Mouse (Mus musculus) limb, embryonic 10.5 days (tissue): Measurements from ENCODE around the gene Rab11fip4. TPM values are rescaled to one million over a fixed set of nuclear protein-coding genes. Genes with fewer than 3 reads are reported as not detected.
A peak's percentile ranks its signal among the peaks of the same experiment; 100 is the strongest.

Experiments used
- DNase-seq: peaks from one replicate; pipeline ENCODE4 v3.0.0-alpha.2; 2017; ENCODE audit warnings: low spot score
- H3K27ac ChIP-seq: fragments of 300-500 bp; sonication (generic); 2 replicates; pipeline ENCODE4 v1.5.1; 2016; ENCODE audit warnings: mild to moderate bottlenecking
- H3K27me3 ChIP-seq: fragments of 300-500 bp; sonication (generic); 2 replicates; pipeline ENCODE4 v1.6.1; 2016; ENCODE audit warnings: low read depth, mild to moderate bottlenecking; ENCODE audit not compliant: poor library complexity, severe bottlenecking
- H3K36me3 ChIP-seq: fragments of 300-500 bp; sonication (generic); 2 replicates; pipeline ENCODE4 v1.6.1; 2016; ENCODE audit warnings: mild to moderate bottlenecking, moderate library complexity
- H3K4me1 ChIP-seq: fragments of 300-500 bp; sonication (generic); 2 replicates; pipeline ENCODE4 v1.6.1; 2016
- H3K4me3 ChIP-seq: fragments of 300-500 bp; sonication (generic); 2 replicates; pipeline ENCODE4 v1.5.1; 2016; ENCODE audit warnings: mild to moderate bottlenecking, moderate library complexity
- H3K9me3 ChIP-seq: fragments of 300-500 bp; sonication (generic); replicated peaks from 2 replicates; pipeline ENCODE4 v1.6.1; 2016; ENCODE audit warnings: mild to moderate bottlenecking
- WGBS: fragments of 180-500 bp; shearing (Covaris S2); methylation state at CpG from one replicate; pipeline ENCODE4 v1.1.7; 2016; 5-methylcytosine and 5-hydroxymethylcytosine counted together
- polyA plus RNA-seq: library from polyadenylated mRNA; unstranded; fragments of >200 nt; fragmentation: Nextera tagmentation; extraction: Ambion mirVana; gene quantifications from 2 replicates; pipeline ENCODE4 v1.2.1, GENCODE M21; 2016

The Rab11fip4 gene
- polyA plus RNA-seq, 1 experiment from 2014 or later: 13.4 TPM

GRCm38 (mm10) chr11:79714082-79714742, 123.2 kb downstream of the Rab11fip4 start:
- Histone ChIP-seq H3K27me3 (peaks cover 56% of the 10 kb centered on the region), H3K4me1 (peaks cover 39% of the 10 kb centered on the region), H3K27ac (no peak overlapping the region), H3K9me3 (no peaks in the 10 kb centered on the region), H3K36me3 (no peaks in the 10 kb centered on the region), H3K4me3 (no peak overlapping the region)
- no peak for DNase-seq
- WGBS: 88% methylated on average over 13 of the region's 13 CpGs

DNA sequence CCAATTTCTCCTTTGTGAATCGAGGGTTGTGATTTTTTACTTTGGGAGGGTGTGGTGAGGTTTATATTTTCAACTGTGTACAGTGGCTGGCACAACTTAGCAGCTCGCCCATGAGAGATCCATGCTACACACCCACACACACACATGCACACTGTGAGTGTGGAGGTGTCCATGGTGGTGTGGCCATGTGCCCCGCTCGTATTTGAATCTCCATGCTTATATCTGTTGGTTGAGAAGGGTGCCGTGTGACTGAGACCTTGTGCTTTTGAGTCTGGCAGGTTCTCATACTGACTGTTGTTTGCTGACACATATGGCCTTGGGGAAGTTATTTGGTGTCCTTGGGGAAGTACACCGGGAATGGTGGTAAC, 123.7 kb downstream of the Rab11fip4 start:
- no peak for DNase-seq
- Histone ChIP-seq H3K27ac (no peak overlapping the region), H3K9me3 (no peaks in the 10 kb centered on the region), H3K36me3 (no peaks in the 10 kb centered on the region), H3K4me3 (no peak overlapping the region), H3K4me1 (peaks cover 39% of the 10 kb centered on the region), H3K27me3 (peaks cover 51% of the 10 kb centered on the region)
- 92% methylated on average over 6 of the region's 6 CpGs for WGBS

DNA sequence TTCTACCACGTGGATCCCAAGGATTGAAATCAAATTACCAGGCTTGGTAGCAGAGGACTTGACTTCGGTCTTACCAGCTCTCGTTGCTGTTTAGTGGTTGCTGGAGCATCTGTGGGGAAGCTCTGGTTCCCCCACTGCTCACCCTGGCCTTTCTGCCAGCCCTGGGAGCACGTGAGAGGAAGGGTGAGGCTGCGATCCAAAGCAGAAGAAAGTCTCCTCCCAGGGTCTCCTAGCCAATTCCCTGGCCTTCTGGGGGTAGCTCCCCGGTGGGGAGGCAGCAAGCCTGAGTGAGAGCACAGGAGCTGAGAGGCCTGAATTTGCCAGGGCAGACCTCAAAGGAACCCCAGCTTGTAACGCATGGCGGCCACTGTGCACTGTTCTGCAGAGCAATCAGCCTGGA, 124.3 kb downstream of the Rab11fip4 start:
- H3K4me1 ChIP-seq: peaks cover 34% of the 10 kb centered on the region
- no peak overlapping the region for H3K4me3 ChIP-seq
- H3K9me3 ChIP-seq: no peaks in the 10 kb centered on the region
- H3K27me3 ChIP-seq: peaks cover 45% of the 10 kb centered on the region
- H3K36me3 ChIP-seq: no peaks in the 10 kb centered on the region
- 80% methylated on average over 8 of the region's 8 CpGs for WGBS
- no peak for DNase-seq
- H3K27ac ChIP-seq: no peak overlapping the region

GRCm38 (mm10) chr11:79715733-79716452, 124.9 kb downstream of the Rab11fip4 start:
- H3K4me1 ChIP-seq: peaks cover 33% of the 10 kb centered on the region
- WGBS: 88% methylated on average over 6 of the region's 6 CpGs
- DNase-seq: no peak
- no peak overlapping the region for H3K27ac ChIP-seq
- H3K36me3 ChIP-seq: no peaks in the 10 kb centered on the region
- no peak overlapping the region for H3K4me3 ChIP-seq
- peaks cover 39% of the 10 kb centered on the region for H3K27me3 ChIP-seq
- no peaks in the 10 kb centered on the region for H3K9me3 ChIP-seq

GRCm38 (mm10) chr11:79716453-79716749, 125.4 kb downstream of the Rab11fip4 start:
- Histone ChIP-seq H3K27me3 (peaks cover 35% of the 10 kb centered on the region), H3K4me3 (no peak overlapping the region), H3K36me3 (no peaks in the 10 kb centered on the region), H3K9me3 (no peaks in the 10 kb centered on the region), H3K27ac (no peak overlapping the region), H3K4me1 (peaks cover 28% of the 10 kb centered on the region)
- DNase-seq: no peak
- WGBS: 74% methylated on average over 2 of the region's 2 CpGs

GRCm38 (mm10) chr11:79717271-79717670, 126.3 kb downstream of the Rab11fip4 start:
- peaks cover 19% of the 10 kb centered on the region for H3K4me1 ChIP-seq
- H3K36me3 ChIP-seq: no peaks in the 10 kb centered on the region
- H3K4me3 ChIP-seq: no peak overlapping the region
- 75% methylated on average over 3 of the region's 3 CpGs for WGBS
- H3K27ac ChIP-seq: no peak overlapping the region
- H3K9me3 ChIP-seq: no peaks in the 10 kb centered on the region
- H3K27me3 ChIP-seq: peaks cover 26% of the 10 kb centered on the region
- no peak for DNase-seq

- 86% methylated on average over 7 of the region's 7 CpGs for WGBS
Measured at GRCm38 (mm10) chr11:79717801-79718200, 126.8 kb downstream of the Rab11fip4 start.

DNA sequence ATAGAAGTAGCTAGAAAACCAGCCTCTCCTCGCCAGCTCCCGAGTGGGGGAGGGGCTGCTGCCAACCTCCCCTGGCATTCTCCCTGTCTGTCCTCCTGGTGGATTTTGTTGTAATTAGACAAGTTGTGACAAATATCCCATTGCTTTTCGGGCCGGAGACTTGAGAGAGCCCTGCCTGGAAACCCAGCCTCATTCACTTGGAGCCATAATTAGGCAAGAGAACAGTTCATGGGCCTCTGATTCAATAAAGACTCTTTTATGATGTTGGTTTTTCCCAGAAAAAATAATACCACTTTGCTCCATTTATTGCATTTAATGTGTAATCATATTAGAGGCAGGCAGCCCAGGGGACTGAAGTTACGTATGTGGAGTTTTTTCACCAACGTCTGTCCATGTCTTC, 127.2 kb downstream of the Rab11fip4 start:
- 77% methylated on average over 6 of the region's 6 CpGs for WGBS
- H3K27me3 ChIP-seq: peaks cover 17% of the 10 kb centered on the region

More at GRCm38 (mm10) chr11:79717801-79718200, 126.8 kb downstream of the Rab11fip4 start:
- Histone ChIP-seq H3K36me3 (no peaks in the 10 kb centered on the region), H3K27me3 (peaks cover 21% of the 10 kb centered on the region), H3K4me1 (peaks cover 19% of the 10 kb centered on the region), H3K9me3 (no peaks in the 10 kb centered on the region), H3K27ac (no peak overlapping the region), H3K4me3 (no peak overlapping the region)
- no peak for DNase-seq

DNA sequence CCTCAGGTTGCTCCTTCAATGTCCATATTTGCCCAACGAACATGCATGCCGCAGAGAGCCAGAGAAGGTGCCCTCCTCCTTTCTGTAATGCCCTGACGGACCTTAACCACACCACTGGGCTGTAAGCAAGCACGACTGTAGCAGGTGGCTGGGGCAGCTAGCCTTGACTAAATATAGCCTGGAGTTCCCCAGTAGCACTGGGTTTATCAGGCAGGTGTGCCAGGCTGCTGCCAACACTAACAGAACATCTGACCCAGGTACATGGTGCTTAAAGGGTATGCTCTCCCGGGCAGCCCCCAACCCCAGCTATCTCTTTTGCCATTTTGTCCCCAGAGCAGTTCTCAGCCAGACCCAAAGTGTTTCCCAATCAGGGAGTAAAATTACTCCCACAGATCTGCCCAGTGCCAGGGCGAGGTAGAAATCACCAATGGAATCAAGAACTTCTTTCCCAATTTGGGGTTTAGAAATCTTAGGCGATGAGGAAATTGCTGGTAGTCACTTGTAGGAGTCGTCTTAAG, 127.9 kb downstream of the Rab11fip4 start:
- DNase-seq: no peak
- WGBS: 88% methylated on average over 8 of the region's 8 CpGs
- Histone ChIP-seq H3K36me3 (no peaks in the 10 kb centered on the region), H3K27ac (no peak overlapping the region), H3K9me3 (no peaks in the 10 kb centered on the region), H3K4me1 (peaks cover 19% of the 10 kb centered on the region), H3K27me3 (peaks cover 10% of the 10 kb centered on the region), H3K4me3 (no peak overlapping the region)

More for the DNA sequence above, 127.2 kb downstream of the Rab11fip4 start:
- no peak for DNase-seq
- Histone ChIP-seq H3K4me1 (peaks cover 19% of the 10 kb centered on the region), H3K9me3 (no peaks in the 10 kb centered on the region), H3K36me3 (no peaks in the 10 kb centered on the region), H3K27ac (no peak overlapping the region), H3K4me3 (no peak overlapping the region)

DNA sequence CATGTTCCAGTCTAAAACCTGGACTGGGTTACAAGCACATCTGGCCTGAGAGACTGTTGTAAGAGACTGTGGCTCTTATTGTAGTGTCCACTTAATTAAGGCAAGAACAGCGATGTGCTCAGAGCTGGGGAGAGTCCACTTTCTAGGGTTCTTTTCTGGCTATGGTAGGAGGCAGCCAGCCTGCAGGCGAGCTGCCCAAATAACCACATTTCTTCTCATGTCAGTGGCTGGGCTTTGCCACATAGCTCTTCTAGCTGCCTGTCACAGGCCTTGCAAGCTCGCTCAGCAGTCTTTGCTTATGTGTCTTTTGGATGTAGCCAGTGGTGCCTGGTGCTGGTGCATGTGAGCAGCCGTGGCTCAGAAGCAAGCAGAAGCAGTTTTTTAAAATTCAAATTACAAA, 129.7 kb downstream of the Rab11fip4 start:
- Histone ChIP-seq H3K27me3 (no peaks in the 10 kb centered on the region), H3K27ac (no peak overlapping the region), H3K9me3 (no peaks in the 10 kb centered on the region), H3K4me1 (peaks cover 19% of the 10 kb centered on the region), H3K4me3 (no peak overlapping the region), H3K36me3 (no peaks in the 10 kb centered on the region)
- no peak for DNase-seq
- 84% methylated on average over 4 of the region's 4 CpGs for WGBS

GRCm38 (mm10) chr11:79722811-79723210, 131.8 kb downstream of the Rab11fip4 start:
- no peaks in the 10 kb centered on the region for H3K36me3 ChIP-seq
- peak overlapping the region; percentile 34; the same call in 1 of the 2 replicates for H3K27ac ChIP-seq
- no peaks in the 10 kb centered on the region for H3K9me3 ChIP-seq
- peaks cover 10% of the 10 kb centered on the region for H3K4me1 ChIP-seq
- no peaks in the 10 kb centered on the region for H3K27me3 ChIP-seq
- no peak overlapping the region for H3K4me3 ChIP-seq
- 77% methylated on average over 5 of the region's 5 CpGs for WGBS
- DNase-seq: no peak

GRCm38 (mm10) chr11:79725005-79725404, 134.0 kb downstream of the Rab11fip4 start:
- DNase-seq: no peak
- no peaks in the 10 kb centered on the region for H3K9me3 ChIP-seq
- 90% methylated on average over 6 of the region's 6 CpGs for WGBS

GRCm38 (mm10) chr11:79729231-79730047, 138.4 kb downstream of the Rab11fip4 start:
- no peak for DNase-seq
- Histone ChIP-seq H3K27ac (no peak overlapping the region), H3K4me1 (no peaks in the 10 kb centered on the region), H3K36me3 (no peaks in the 10 kb centered on the region), H3K27me3 (no peaks in the 10 kb centered on the region), H3K9me3 (no peaks in the 10 kb centered on the region), H3K4me3 (no peak overlapping the region)
- 90% methylated on average over 13 of the region's 13 CpGs for WGBS

More at GRCm38 (mm10) chr11:79725005-79725404, 134.0 kb downstream of the Rab11fip4 start:
- no peak overlapping the region for H3K27ac ChIP-seq
- H3K4me3 ChIP-seq: no peak overlapping the region
- peaks cover 5% of the 10 kb centered on the region for H3K4me1 ChIP-seq
- H3K27me3 ChIP-seq: no peaks in the 10 kb centered on the region
- no peaks in the 10 kb centered on the region for H3K36me3 ChIP-seq
